Mouse (Mus musculus) activated CD4-positive, CD25-positive, alpha-beta regulatory T cell (primary cell): ENCODE measurements around the gene Cmtr1. TPM values are rescaled to one million over a fixed set of nuclear protein-coding genes. Genes with fewer than 3 reads are reported as not detected.

ENCODE experiments used
- polyA plus RNA-seq, 2 experiments: library from polyadenylated mRNA; unstranded; fragments of 100-300 nt; shearing (Covaris generic); gene quantifications; one replicate each; pipeline ENCODE4 v1.2.1; 2017

Cmtr1 gene
- 100 to 1,000 TPM; 173 to 197 TPM for polyA plus RNA-seq

GRCm38 (mm10) chr17:29660076-29660761 is at the start of gene Cmtr1:
Gene Cmtr1 (plus strand): TSS chr17:29660595.

GRCm38 (mm10) chr17:29614115-29615023 is 46.0 kb upstream of the Cmtr1 start, which contains the start of the genes Rnf8 and Gm28043:
Gene Rnf8 (plus strand): TSS chr17:29614790.
Gene Gm28043 (plus strand): TSS chr17:29614876.

GRCm38 (mm10) chr17:29716732-29717445 is 56.5 kb downstream of the Cmtr1 start, which contains the start of gene Ccdc167:
Gene Ccdc167 (minus strand): TSS chr17:29717044.

Other genes with a start within 250 kb of the Cmtr1 start
- gene Pim1, start 169.8 kb upstream of the Cmtr1 start, polyA plus RNA-seq, result 10 to 100 TPM; 30.6 to 96.0 TPM
- under 1 TPM in 1 of 2 experiments, not detected in 1; 0.18 TPM for gene Gm17657, start 111.0 kb upstream of the Cmtr1 start, polyA plus RNA-seq
- gene Tbc1d22b, start 110.8 kb upstream of the Cmtr1 start, polyA plus RNA-seq, result 10 to 100 TPM; 25.8 to 39.1 TPM
- 1 to 10 TPM; 3.3 to 3.8 TPM for gene Tmem217, start 108.2 kb upstream of the Cmtr1 start, polyA plus RNA-seq
- gene Rnf8, start 45.8 kb upstream of the Cmtr1 start, polyA plus RNA-seq, result 10 to 100 TPM; 45.6 to 50.4 TPM
- 1 to 10 TPM; 4.9 to 6.2 TPM for gene Gm28043, start 45.7 kb upstream of the Cmtr1 start, polyA plus RNA-seq
- 1 to 10 TPM; 6.4 to 7.0 TPM for gene Ccdc167, start 56.4 kb downstream of the Cmtr1 start, polyA plus RNA-seq